ENCODE assay signal across 8 mouse cellular contexts in genomic region chr4:128728431-128728851, GRCm38 (mm10). TPM values are rescaled to one million over a fixed set of nuclear protein-coding genes. Genes with fewer than 3 reads are reported as not detected.
DNase-seq lines count a peak whose midpoint lies in the region; ATAC-seq and TF ChIP-seq lines count a peak whose summit lies in the region.

No protein-coding gene starts in this region.

- WGBS in heart, embryonic 14.5 days = under 1% methylated on average over 5 of the region's 5 CpGs
- 0% methylated on average over 5 of the region's 5 CpGs for WGBS in forebrain, embryonic 13.5 days
- WGBS in liver, embryonic 15.5 days (ENCODE audit: insufficient replicate concordance) = 2% methylated on average over 5 of the region's 5 CpGs

- peaks cover 12% of the 10 kb centered on the region for H3K36me3 ChIP-seq in heart, embryonic 14.5 days (ENCODE audit: control insufficient read depth, insufficient read depth, low read length)
- H3K36me3 ChIP-seq in ES-E14 (ENCODE audit: control insufficient read depth, insufficient read depth, low read length, poor library complexity, severe bottlenecking) = no peaks in the 10 kb centered on the region
- H3K36me3 ChIP-seq in forebrain, embryonic 13.5 days (ENCODE audit: poor library complexity, severe bottlenecking) = peaks cover 19% of the 10 kb centered on the region; the same call in 1 of the 2 replicates
- peaks cover 6% of the 10 kb centered on the region; the same call in 1 of the 2 replicates for H3K36me3 ChIP-seq in liver, embryonic 15.5 days (replicated peaks)

- H3K27me3 ChIP-seq in heart, embryonic 14.5 days (ENCODE audit: control insufficient read depth, insufficient read depth, low read length) = no peaks in the 10 kb centered on the region
- H3K27me3 ChIP-seq in forebrain, embryonic 13.5 days = no peaks in the 10 kb centered on the region
- H3K27me3 ChIP-seq in liver, embryonic 15.5 days = peaks cover 4% of the 10 kb centered on the region; the same call in 1 of the 2 replicates

- peaks cover 30 to 61% of the 10 kb centered on the region in 2 experiments for H3K4me1 ChIP-seq in heart, embryonic 14.5 days (ENCODE audit: control insufficient read depth in 2 of 2, insufficient read depth in 2 of 2, low read length in 2 of 2)
- peaks cover 2 to 10% of the 10 kb centered on the region in 2 experiments; a peak in 2 of 4 replicates for H3K4me1 ChIP-seq in ES-E14 (ENCODE audit: control insufficient read depth in 2 of 2, insufficient read depth in 2 of 2, low read length in 2 of 2, poor library complexity in 1 of 2)
- H3K4me1 ChIP-seq in forebrain, embryonic 13.5 days = peaks cover 76% of the 10 kb centered on the region
- peaks cover 50% of the 10 kb centered on the region for H3K4me1 ChIP-seq in liver, embryonic 15.5 days (replicated peaks)

- H3K9ac ChIP-seq in heart, embryonic 14.5 days (ENCODE audit: low read length) = peak overlapping the region; percentile 96
- H3K9ac ChIP-seq in ES-E14 (ENCODE audit: insufficient read depth, low read depth, low read length, poor library complexity, severe bottlenecking) = peak overlapping the region; percentile 73; the same call in 1 of the 2 replicates
- peak overlapping the region; percentile 100 for H3K9ac ChIP-seq in forebrain, embryonic 13.5 days
- peak overlapping the region; percentile 96 for H3K9ac ChIP-seq in liver, embryonic 15.5 days

- no peak for DNase-seq in heart, adult 8-10 months (ENCODE audit: low spot score)
- DNase-seq in ES-E14 (ENCODE audit: low read depth, low spot score) = no peak
- DNase-seq in spleen, postnatal 14 days (ENCODE audit: low spot score in 2 of 2) = no peak
- no peak for DNase-seq in testis, postnatal 14 days (ENCODE audit: low spot score)
- DNase-seq in right cerebral cortex, postnatal 10 days (ENCODE audit: low spot score in 2 of 2) = no peak

- H3K4me2 ChIP-seq in heart, embryonic 14.5 days (ENCODE audit: low read length) = peak overlapping the region; percentile 84
- peak overlapping the region; percentile 93 for H3K4me2 ChIP-seq in forebrain, embryonic 13.5 days
- H3K4me2 ChIP-seq in liver, embryonic 15.5 days = peak overlapping the region; percentile 90

- in situ Hi-C loops in ES-E14 (cut with MboI; ENCODE audit: low sequenced_read_pairs in 2 of 2, unreplicated experiment in 2 of 2) = no loop called here

- peak overlapping the region; percentile 83 to 94 for H3K27ac ChIP-seq in heart, embryonic 14.5 days (replicated peaks in 1 of 2; ENCODE audit: control insufficient read depth in 1 of 2, insufficient read depth in 1 of 2, low read depth in 2 of 2, low read length in 2 of 2)
- H3K27ac ChIP-seq in ES-E14 (ENCODE audit: insufficient read depth, low read depth, low read length, poor library complexity, severe bottlenecking) = no peak overlapping the region
- H3K27ac ChIP-seq in forebrain, embryonic 13.5 days = peak overlapping the region; percentile 97
- peak overlapping the region; percentile 94 for H3K27ac ChIP-seq in liver, embryonic 15.5 days (replicated peaks)

- no peaks in the 10 kb centered on the region for H3K9me3 ChIP-seq in heart, embryonic 14.5 days (ENCODE audit: control insufficient read depth, low read length)
- H3K9me3 ChIP-seq in ES-E14 (ENCODE audit: control insufficient read depth, insufficient read depth, low read depth, low read length) = no peaks in the 10 kb centered on the region
- no peaks in the 10 kb centered on the region for H3K9me3 ChIP-seq in forebrain, embryonic 13.5 days (replicated peaks)
- H3K9me3 ChIP-seq in liver, embryonic 15.5 days (replicated peaks) = no peaks in the 10 kb centered on the region

- H3K4me3 ChIP-seq in heart, embryonic 14.5 days (ENCODE audit: control insufficient read depth in 1 of 2, insufficient read depth in 1 of 2, low read depth in 1 of 2, low read length in 2 of 2) = peak overlapping the region; percentile 66 to 97
- H3K4me3 ChIP-seq in ES-E14 (ENCODE audit: insufficient read depth in 1 of 2, low read depth in 1 of 2, low read length in 2 of 2, poor library complexity in 1 of 2, severe bottlenecking in 1 of 2) = peak overlapping the region; percentile 77 to 88
- H3K4me3 ChIP-seq in forebrain, embryonic 13.5 days = peak overlapping the region; percentile 99
- peak overlapping the region; percentile 92 for H3K4me3 ChIP-seq in liver, embryonic 15.5 days (replicated peaks)

- ATAC-seq in heart, embryonic 14.5 days (ENCODE audit: insufficient number of reproducible peaks, insufficient read depth, low FRiP score, low read depth) = no peak
- ATAC-seq in forebrain, embryonic 13.5 days = no peak
- no peak for ATAC-seq in liver, embryonic 15.5 days (ENCODE audit: insufficient read depth)

TF ChIP-seq in ES-E14, 5 proteins besides CTCF, POLR2A, EP300 and RAD21:
- TF ChIP-seq ZNF384 (IDR thresholded peaks at IDR 0.05; ENCODE audit: low read depth, low read length) (no peak), HCFC1 (IDR thresholded peaks at IDR 0.05; ENCODE audit: borderline replicate concordance, insufficient read depth, low read length) (no peak), MAFK (IDR thresholded peaks at IDR 0.05; ENCODE audit: insufficient read depth, low read depth, low read length) (no peak), CHD2 (IDR thresholded peaks at IDR 0.05; ENCODE audit: low read depth, low read length) (no peak), ZC3H11A (IDR thresholded peaks at IDR 0.05; ENCODE audit: borderline replicate concordance, low read depth, low read length) (no peak)

RNA-seq across cellular contexts. Expression of gene A3galt2, which starts 26.7 kb away (rescaled TPM):
- 0.12 and 0.13 TPM in 2 replicates for polyA plus RNA-seq in heart, embryonic 14.5 days (2014; fragmentation: Nextera tagmentation; extraction: Ambion mirVana)
- under 1 TPM in 2 of 4 experiments, not detected in 2; 0.09 to 0.11 TPM for total RNA-seq in heart, adult 8-10 months (2022)
- total RNA-seq in ES-E14 (2012; rRNA removed) = 0.09 and 0.11 TPM in 2 replicates
- 0.67 and 0.88 TPM in 2 replicates for polyA plus RNA-seq in forebrain, embryonic 13.5 days (2015; fragmentation: Nextera tagmentation; extraction: Ambion mirVana)
- not detected in 2 replicates for polyA plus RNA-seq in liver, embryonic 15.5 days (2015; fragmentation: Nextera tagmentation; extraction: Ambion mirVana)
